In genomic region chr17:43869677-43870076, GRCm38 (mm10) we compare ENCODE assay signal across 8 mouse cellular contexts.
DNase-seq lines count a peak whose midpoint lies in the region; ATAC-seq and TF ChIP-seq lines count a peak whose summit lies in the region.

No protein-coding gene starts in this region.

- H3K4me3 ChIP-seq in hindbrain, embryonic 10.5 days = no peak overlapping the region
- H3K4me3 ChIP-seq in hindbrain, embryonic 12.5 days = no peak overlapping the region
- H3K4me3 ChIP-seq in kidney, postnatal 0 days (replicated peaks; ENCODE audit: low read depth, low read length) = no peak overlapping the region
- no peak overlapping the region for H3K4me3 ChIP-seq in liver, embryonic 13.5 days (replicated peaks)

- no peak overlapping the region for H3K9ac ChIP-seq in hindbrain, embryonic 12.5 days
- no peak overlapping the region for H3K9ac ChIP-seq in kidney, postnatal 0 days (ENCODE audit: low read depth, low read length)
- H3K9ac ChIP-seq in liver, embryonic 13.5 days = no peak overlapping the region

- no peak for ATAC-seq in hindbrain, embryonic 12.5 days (ENCODE audit: low FRiP score)
- ATAC-seq in kidney, postnatal 0 days (replicated peaks; ENCODE audit: low FRiP score, low read depth) = no peak
- no peak for ATAC-seq in liver, embryonic 13.5 days (ENCODE audit: low read depth)

- no peak overlapping the region for H3K27ac ChIP-seq in hindbrain, embryonic 10.5 days
- no peak overlapping the region for H3K27ac ChIP-seq in hindbrain, embryonic 12.5 days
- H3K27ac ChIP-seq in kidney, postnatal 0 days = no peak overlapping the region
- no peak overlapping the region for H3K27ac ChIP-seq in liver, embryonic 13.5 days

- no peaks in the 10 kb centered on the region for H3K9me3 ChIP-seq in hindbrain, embryonic 10.5 days
- no peaks in the 10 kb centered on the region for H3K9me3 ChIP-seq in hindbrain, embryonic 12.5 days (replicated peaks)
- H3K9me3 ChIP-seq in kidney, postnatal 0 days (replicated peaks; ENCODE audit: low read length) = no peaks in the 10 kb centered on the region
- H3K9me3 ChIP-seq in liver, embryonic 13.5 days (replicated peaks) = no peaks in the 10 kb centered on the region

- H3K4me1 ChIP-seq in hindbrain, embryonic 10.5 days (replicated peaks) = no peaks in the 10 kb centered on the region
- H3K4me1 ChIP-seq in hindbrain, embryonic 12.5 days = no peaks in the 10 kb centered on the region
- H3K4me1 ChIP-seq in kidney, postnatal 0 days (replicated peaks; ENCODE audit: insufficient read depth, low read length) = no peaks in the 10 kb centered on the region
- H3K4me1 ChIP-seq in liver, embryonic 13.5 days (replicated peaks) = no peaks in the 10 kb centered on the region

- TF ChIP-seq CTCF in kidney, postnatal 0 days (IDR thresholded peaks at IDR 0.05; ENCODE audit: low read depth) = peak; percentile 98

- H3K36me3 ChIP-seq in hindbrain, embryonic 10.5 days = no peaks in the 10 kb centered on the region
- H3K36me3 ChIP-seq in hindbrain, embryonic 12.5 days = no peaks in the 10 kb centered on the region
- H3K36me3 ChIP-seq in kidney, postnatal 0 days (ENCODE audit: insufficient read depth, low read length) = no peaks in the 10 kb centered on the region
- H3K36me3 ChIP-seq in liver, embryonic 13.5 days = no peaks in the 10 kb centered on the region

- DNase-seq in hindbrain, embryonic 10.5 days (ENCODE audit: low spot score) = peak; percentile 76
- DNase-seq in c-Kit-negative CD71-positive TER-119-positive erythroid progenitor cells, embryonic 14.5 days (ENCODE audit: low read depth, low spot score) = peak; percentile 8
- peak; percentile 63 for DNase-seq in forelimb bud, embryonic 11.5 days (ENCODE audit: low read depth, low spot score)
- peak; percentile 83 for DNase-seq in kidney, postnatal 0 days (ENCODE audit: low spot score)
- DNase-seq in liver, embryonic 13.5 days = peak; percentile 9
- DNase-seq in retina, postnatal 1 day = peak; percentile 73
- DNase-seq in urinary bladder, adult 18-20 months (ENCODE audit: low spot score in 2 of 2) = peak; percentile 41 to 55

- no peak overlapping the region for H3K4me2 ChIP-seq in hindbrain, embryonic 12.5 days (replicated peaks)
- no peak overlapping the region for H3K4me2 ChIP-seq in kidney, postnatal 0 days (ENCODE audit: low read length)
- H3K4me2 ChIP-seq in liver, embryonic 13.5 days = no peak overlapping the region

- 26% methylated on average over 5 of the region's 5 CpGs for WGBS in hindbrain, embryonic 10.5 days
- 18% methylated on average over 5 of the region's 5 CpGs for WGBS in hindbrain, embryonic 12.5 days
- WGBS in kidney, postnatal 0 days = 13% methylated on average over 5 of the region's 5 CpGs
- whole genome bisulfite sequencing in liver, embryonic 13.5 days (ENCODE audit: insufficient replicate concordance) = 13% methylated on average over 5 of the region's 5 CpGs

- no peaks in the 10 kb centered on the region for H3K27me3 ChIP-seq in hindbrain, embryonic 10.5 days (ENCODE audit: insufficient read depth, poor library complexity, severe bottlenecking)
- H3K27me3 ChIP-seq in hindbrain, embryonic 12.5 days = no peaks in the 10 kb centered on the region
- no peaks in the 10 kb centered on the region for H3K27me3 ChIP-seq in kidney, postnatal 0 days (ENCODE audit: insufficient read depth, low read length)
- no peaks in the 10 kb centered on the region for H3K27me3 ChIP-seq in liver, embryonic 13.5 days

Comparison
In these comparisons a context has a peak if more than half of its experiments do, and no peak if none do; other contexts are left out.
1. DNase-seq: peak in every context shown above with its lines; median percentile 83 in kidney, postnatal 0 days; 76 in hindbrain, embryonic 10.5 days; 73 in retina, postnatal 1 day; 63 in forelimb bud, embryonic 11.5 days; 48 in urinary bladder, adult 18-20 months; 9 in liver, embryonic 13.5 days; 8 in c-Kit-negative CD71-positive TER-119-positive erythroid progenitor cells, embryonic 14.5 days.